Mouse (Mus musculus) embryonic facial prominence, embryonic 11.5 days (tissue): Measurements from ENCODE around the gene Gpha2. TPM values are rescaled to one million over a fixed set of nuclear protein-coding genes. Genes with fewer than 3 reads are reported as not detected.

Experiments used
- ATAC-seq: fragments of 200-750 bp; cut with Nextera tagmentation; replicated peaks from 2 replicates; pipeline ENCODE4 v1.8.0; 2017; ENCODE audit warnings: low read depth; ENCODE audit not compliant: insufficient number of reproducible peaks, low FRiP score, low TSS enrichment
- DNase-seq: peaks from one replicate; pipeline ENCODE4 v3.0.0-alpha.2; 2015; ENCODE audit warnings: low spot score
- H3K27ac ChIP-seq: fragments of 300-500 bp; sonication (generic); replicated peaks from 2 replicates; pipeline ENCODE4 v1.5.1; 2014; ENCODE audit warnings: mild to moderate bottlenecking, low read depth, low read length, control low read depth
- H3K27me3 ChIP-seq: fragments of 300-500 bp; sonication (generic); 2 replicates; pipeline ENCODE4 v1.6.1; 2014; ENCODE audit warnings: mild to moderate bottlenecking, low read length, moderate library complexity, mixed read lengths; ENCODE audit not compliant: control insufficient read depth, insufficient read depth
- H3K36me3 ChIP-seq: fragments of 300-500 bp; sonication (generic); replicated peaks from 2 replicates; pipeline ENCODE4 v1.6.1; 2014; ENCODE audit warnings: low read depth, mild to moderate bottlenecking, low read length, moderate library complexity, mixed read lengths; ENCODE audit not compliant: control insufficient read depth, insufficient read depth
- H3K4me1 ChIP-seq: fragments of 300-500 bp; sonication (generic); 2 replicates; pipeline ENCODE4 v1.6.1; 2014; ENCODE audit warnings: low read length, mixed read lengths; ENCODE audit not compliant: control insufficient read depth, insufficient read depth
- H3K4me2 ChIP-seq: fragments of 300-500 bp; sonication (generic); 2 replicates; pipeline ENCODE4 v1.6.1; 2014; ENCODE audit warnings: low read depth, mild to moderate bottlenecking, control low read depth, low read length, moderate library complexity
- H3K4me3 ChIP-seq: fragments of 300-500 bp; sonication (generic); 2 replicates; pipeline ENCODE4 v1.5.1; 2014; ENCODE audit warnings: low read depth, low read length, control low read depth
- H3K9ac ChIP-seq: fragments of 300-500 bp; sonication (generic); replicated peaks from 2 replicates; pipeline ENCODE4 v1.6.1; 2014; ENCODE audit warnings: mild to moderate bottlenecking, control low read depth, low read length
- H3K9me3 ChIP-seq: fragments of 300-500 bp; sonication (generic); replicated peaks from 2 replicates; pipeline ENCODE4 v1.6.1; 2016; ENCODE audit warnings: mild to moderate bottlenecking, low read length, inconsistent platforms, mixed read lengths; ENCODE audit not compliant: control insufficient read depth
- WGBS: fragments of 180-500 bp; shearing (Covaris S2); extraction: QIAGEN DNeasy Blood & Tissue Kit; methylation state at CpG from one replicate; pipeline ENCODE4 v1.1.7; 2014; 5-methylcytosine and 5-hydroxymethylcytosine counted together
- polyA plus RNA-seq: library from polyadenylated mRNA; unstranded; fragments of >200 nt; fragmentation: Nextera tagmentation; extraction: Ambion mirVana; gene quantifications from 2 replicates; pipeline ENCODE4 v1.2.1, GENCODE M21; 2014

Gpha2 gene
- polyA plus RNA-seq, 1 experiment from 2014 or later = 1.9 TPM

- peaks cover 3% of the 10 kb centered on the region; the same call in 1 of the 2 replicates for H3K4me1 ChIP-seq
- no peaks in the 10 kb centered on the region for H3K9me3 ChIP-seq
- no peaks in the 10 kb centered on the region for H3K27me3 ChIP-seq
- DNase-seq (peak; percentile 95), ATAC-seq (peak; percentile 86)
- peak within 1 kb of the TSS; percentile 79 for H3K4me3 ChIP-seq
- peaks cover 2% of the 10 kb centered on the region; the same call in 1 of the 2 replicates for H3K36me3 ChIP-seq
- H3K9ac ChIP-seq = peak within 1 kb of the TSS; percentile 80
- peak within 1 kb of the TSS; percentile 89 for H3K4me2 ChIP-seq
- WGBS = 1% methylated on average over 42 of the region's 48 CpGs
- H3K27ac ChIP-seq = peak within 1 kb of the TSS; percentile 81
These were observed 9.2 kb downstream of the Gpha2 start, which contains the start of gene Ppp2r5b for GRCm38 (mm10) chr19:6235084-6236052. TSS of gene Ppp2r5b (minus strand) at chr19:6235872.

GRCm38 (mm10) chr19:6236053-6236441 is 9.9 kb downstream of the Gpha2 start:
- under 1% methylated on average over 9 of the region's 9 CpGs for WGBS
- Histone ChIP-seq H3K4me1 (peaks cover 3% of the 10 kb centered on the region; the same call in 1 of the 2 replicates), H3K4me2 (peak overlapping the region; percentile 89), H3K9ac (peak overlapping the region; percentile 80), H3K9me3 (no peaks in the 10 kb centered on the region), H3K4me3 (peak overlapping the region; percentile 79), H3K36me3 (no peaks in the 10 kb centered on the region; the same call in 1 of the 2 replicates), H3K27ac (peak overlapping the region; percentile 81), H3K27me3 (no peaks in the 10 kb centered on the region)
- ATAC-seq (peak; percentile 81), DNase-seq (peak; percentile 95)

- H3K27me3 ChIP-seq = no peaks in the 10 kb centered on the region
- DNase-seq (no peak), ATAC-seq (no peak)
- H3K9ac ChIP-seq = no peak overlapping the region
- no peaks in the 10 kb centered on the region for H3K9me3 ChIP-seq
- no peak overlapping the region for H3K4me2 ChIP-seq
- H3K4me1 ChIP-seq = peaks cover 3% of the 10 kb centered on the region; the same call in 1 of the 2 replicates
- 68% methylated on average over 7 of the region's 7 CpGs for WGBS
- no peak overlapping the region for H3K4me3 ChIP-seq
- H3K27ac ChIP-seq = no peak overlapping the region
- no peaks in the 10 kb centered on the region; the same call in 1 of the 2 replicates for H3K36me3 ChIP-seq
These were observed 10.7 kb downstream of the Gpha2 start for GRCm38 (mm10) chr19:6236842-6237241.

- Histone ChIP-seq H3K9ac (no peak overlapping the region), H3K4me3 (no peak overlapping the region), H3K4me1 (peaks cover 6% of the 10 kb centered on the region), H3K27me3 (no peaks in the 10 kb centered on the region), H3K27ac (no peak overlapping the region), H3K9me3 (no peaks in the 10 kb centered on the region), H3K36me3 (no peaks in the 10 kb centered on the region), H3K4me2 (no peak overlapping the region)
- no peak for DNase-seq
- ATAC-seq = no peak
These were observed 12.6 kb downstream of the Gpha2 start for GRCm38 (mm10) chr19:6238740-6239139.

- WGBS = 77% methylated on average over 1 of the region's 1 CpGs
- H3K4me2 ChIP-seq = no peak overlapping the region
- peaks cover 2% of the 10 kb centered on the region; the same call in 1 of the 2 replicates for H3K4me1 ChIP-seq
- DNase-seq = no peak
- no peak overlapping the region for H3K4me3 ChIP-seq
- H3K27ac ChIP-seq = no peak overlapping the region
- H3K36me3 ChIP-seq = no peaks in the 10 kb centered on the region
- no peaks in the 10 kb centered on the region for H3K9me3 ChIP-seq
- ATAC-seq = no peak
- no peak overlapping the region for H3K9ac ChIP-seq
- H3K27me3 ChIP-seq = no peaks in the 10 kb centered on the region
These were observed 14.0 kb downstream of the Gpha2 start for GRCm38 (mm10) chr19:6240136-6240535.

- Histone ChIP-seq H3K36me3 (no peaks in the 10 kb centered on the region; the same call in 1 of the 2 replicates), H3K4me1 (peaks cover 2% of the 10 kb centered on the region; the same call in 1 of the 2 replicates), H3K9me3 (no peaks in the 10 kb centered on the region), H3K9ac (no peak overlapping the region), H3K4me2 (no peak overlapping the region), H3K27me3 (no peaks in the 10 kb centered on the region), H3K4me3 (no peak overlapping the region), H3K27ac (no peak overlapping the region)
- ATAC-seq (no peak), DNase-seq (no peak)
- 37% methylated on average over 5 of the region's 5 CpGs for WGBS
These were observed 14.5 kb downstream of the Gpha2 start for GRCm38 (mm10) chr19:6240725-6241124.

- Histone ChIP-seq H3K27me3 (no peaks in the 10 kb centered on the region), H3K27ac (no peak within 1 kb of the TSS), H3K9ac (peak within 1 kb of the TSS; percentile 90), H3K4me3 (peak within 1 kb of the TSS; percentile 84), H3K9me3 (no peaks in the 10 kb centered on the region), H3K4me1 (peaks cover 2% of the 10 kb centered on the region; the same call in 1 of the 2 replicates), H3K4me2 (peak within 1 kb of the TSS; percentile 83), H3K36me3 (no peaks in the 10 kb centered on the region; the same call in 1 of the 2 replicates)
- under 1% methylated on average over 55 of the region's 55 CpGs for WGBS
- ATAC-seq (peak; percentile 85), DNase-seq (peak; percentile 99)
These were observed 15.3 kb downstream of the Gpha2 start, which contains the start of gene Atg2a for GRCm38 (mm10) chr19:6241274-6242107. TSS of gene Atg2a (plus strand) at chr19:6241668.
